Mouse (Mus musculus) intestine, postnatal 0 days (tissue): ENCODE results near the gene Efcab9. TPM values are rescaled to one million over a fixed set of nuclear protein-coding genes. Genes with fewer than 3 reads are reported as not detected.
"Not testable (repeated sequence)": the region's sequence is repeated elsewhere in the genome, so short reads cannot be mapped to it uniquely, and the experiment has no call there.

Source experiments
- ATAC-seq: fragments of 200-750 bp; cut with Nextera tagmentation; 2 replicates; pipeline ENCODE4 v1.8.0; 2017; ENCODE audit warnings: mild to moderate bottlenecking, moderate TSS enrichment, moderate library complexity
- H3K27ac ChIP-seq: fragments of 300-500 bp; sonication (generic); 2 replicates; pipeline ENCODE4 v1.5.1; 2014; ENCODE audit warnings: mild to moderate bottlenecking, low read depth, low read length, moderate library complexity
- H3K27me3 ChIP-seq: fragments of 300-500 bp; sonication (generic); replicated peaks from 2 replicates; pipeline ENCODE4 v1.6.1; 2014; ENCODE audit warnings: low read length, mixed read lengths; ENCODE audit not compliant: control insufficient read depth, insufficient read depth
- H3K36me3 ChIP-seq: fragments of 300-500 bp; sonication (generic); 2 replicates; pipeline ENCODE4 v1.6.1; 2014; ENCODE audit warnings: mild to moderate bottlenecking, moderate library complexity; ENCODE audit not compliant: control insufficient read depth, insufficient read depth
- H3K4me1 ChIP-seq: fragments of 300-500 bp; sonication (generic); replicated peaks from 2 replicates; pipeline ENCODE4 v1.6.1; 2014; ENCODE audit warnings: antibody characterized with exemption, low read length, mixed read lengths; ENCODE audit not compliant: control insufficient read depth, insufficient read depth
- H3K4me2 ChIP-seq: fragments of 300-500 bp; sonication (generic); replicated peaks from 2 replicates; pipeline ENCODE4 v1.6.1; 2014; ENCODE audit warnings: low read depth, mild to moderate bottlenecking, moderate library complexity
- H3K4me3 ChIP-seq: fragments of 300-500 bp; sonication (generic); 2 replicates; pipeline ENCODE4 v1.5.1; 2014; ENCODE audit warnings: low read depth, low read length
- H3K9ac ChIP-seq: fragments of 300-500 bp; sonication (generic); 2 replicates; pipeline ENCODE4 v1.6.1; 2014; ENCODE audit warnings: mild to moderate bottlenecking, low read depth, low read length
- H3K9me3 ChIP-seq: fragments of 300-500 bp; sonication (generic); 2 replicates; pipeline ENCODE4 v1.6.1; 2016; ENCODE audit warnings: mixed run types; ENCODE audit not compliant: control insufficient read depth
- CTCF ChIP-seq: sonication (generic); IDR thresholded peaks from 2 replicates; pipeline ENCODE4 v1.5.1; 2016; ENCODE audit warnings: low read depth, mild to moderate bottlenecking, control low read depth, antibody characterized with exemption, moderate library complexity
- WGBS: fragments of 180-500 bp; shearing (Covaris S2); extraction: QIAGEN DNeasy Blood & Tissue Kit; methylation state at CpG from one replicate; pipeline ENCODE4 v1.1.7; 2014; 5-methylcytosine and 5-hydroxymethylcytosine counted together
- polyA plus RNA-seq: library from polyadenylated mRNA; unstranded; fragments of >200 nt; fragmentation: Nextera tagmentation; extraction: Ambion mirVana; gene quantifications from 2 replicates; pipeline ENCODE4 v1.2.1, GENCODE M21; 2015

Gene Efcab9
- polyA plus RNA-seq, 1 experiment from 2014 or later, result 0.21 TPM

DNA sequence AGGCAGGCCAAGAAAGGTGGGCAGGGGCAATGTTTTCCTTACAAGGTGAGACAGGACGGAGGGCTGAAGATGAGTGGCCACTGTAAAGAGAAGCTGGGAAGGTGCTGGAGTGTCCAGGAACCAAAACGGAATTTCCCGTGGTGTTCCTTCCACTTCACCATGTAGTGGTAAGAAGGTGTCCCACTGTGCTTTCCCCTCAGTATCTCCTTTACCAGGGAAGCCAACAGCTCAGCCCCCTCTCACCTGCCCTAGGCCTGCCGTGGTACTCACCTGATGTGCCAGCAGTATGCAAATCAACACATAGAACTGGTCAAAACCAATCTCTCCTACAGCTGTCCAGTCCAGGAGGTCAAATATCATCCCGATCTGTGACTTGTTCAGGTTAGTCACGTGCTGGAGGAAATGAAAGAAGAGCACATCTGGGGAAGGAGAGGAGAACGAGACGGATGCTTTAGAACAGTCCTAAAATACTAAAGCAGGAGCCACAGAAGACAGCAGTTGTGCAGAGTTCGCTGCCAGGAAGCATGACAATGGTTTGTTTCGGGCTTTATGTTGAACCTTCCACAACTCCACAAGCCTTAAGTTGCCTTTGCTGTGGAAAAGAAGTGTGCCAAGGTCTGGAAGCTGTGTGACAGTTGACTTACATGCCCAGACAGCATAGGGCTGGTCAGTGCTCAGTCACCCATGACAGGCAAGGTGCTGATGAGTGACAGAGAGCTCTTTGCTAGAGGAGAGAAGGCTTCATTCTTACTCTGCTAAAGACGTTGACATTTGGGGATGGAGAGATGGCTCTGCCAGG lies 7.6 kb downstream of the Efcab9 start:
- H3K9me3 ChIP-seq, result no peaks in the 10 kb centered on the region
- TF ChIP-seq CTCF, result no peak
- WGBS, result 82% methylated on average over 11 of the region's 11 CpGs
- no peak overlapping the region for H3K9ac ChIP-seq
- H3K4me3 ChIP-seq, result no peak overlapping the region
- no peaks in the 10 kb centered on the region for H3K27me3 ChIP-seq
- H3K4me1 ChIP-seq, result no peaks in the 10 kb centered on the region
- H3K27ac ChIP-seq, result no peak overlapping the region
- H3K4me2 ChIP-seq, result no peak overlapping the region
- no peak for ATAC-seq
- no peaks in the 10 kb centered on the region for H3K36me3 ChIP-seq

DNA sequence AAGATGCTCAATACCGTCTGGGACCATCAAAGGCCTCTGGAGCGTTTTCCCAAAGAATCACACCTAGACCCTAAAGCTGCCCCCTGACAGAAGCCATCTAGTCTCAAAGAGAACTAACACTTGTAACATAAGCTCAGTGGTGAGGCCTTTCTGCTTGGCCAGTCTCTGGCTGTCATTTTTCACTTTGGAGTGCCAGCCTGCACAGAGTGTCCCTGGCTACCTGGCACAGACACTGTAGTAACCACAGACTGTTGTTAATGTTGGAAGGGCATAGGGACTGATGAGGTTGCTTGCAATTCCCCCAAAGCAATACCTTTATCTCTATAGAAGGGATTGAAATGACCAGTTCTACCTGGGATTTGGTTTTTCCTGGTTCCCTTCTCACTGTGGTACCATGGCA lies 10.6 kb downstream of the Efcab9 start:
- no peak for ATAC-seq
- Histone ChIP-seq H3K9me3 (no peaks in the 10 kb centered on the region), H3K4me2 (no peak overlapping the region), H3K27ac (no peak overlapping the region), H3K4me1 (no peaks in the 10 kb centered on the region), H3K36me3 (no peaks in the 10 kb centered on the region), H3K27me3 (no peaks in the 10 kb centered on the region), H3K9ac (no peak overlapping the region), H3K4me3 (no peak overlapping the region)
- 89% methylated on average over 2 of the region's 2 CpGs for WGBS
- no peak for TF ChIP-seq CTCF

DNA sequence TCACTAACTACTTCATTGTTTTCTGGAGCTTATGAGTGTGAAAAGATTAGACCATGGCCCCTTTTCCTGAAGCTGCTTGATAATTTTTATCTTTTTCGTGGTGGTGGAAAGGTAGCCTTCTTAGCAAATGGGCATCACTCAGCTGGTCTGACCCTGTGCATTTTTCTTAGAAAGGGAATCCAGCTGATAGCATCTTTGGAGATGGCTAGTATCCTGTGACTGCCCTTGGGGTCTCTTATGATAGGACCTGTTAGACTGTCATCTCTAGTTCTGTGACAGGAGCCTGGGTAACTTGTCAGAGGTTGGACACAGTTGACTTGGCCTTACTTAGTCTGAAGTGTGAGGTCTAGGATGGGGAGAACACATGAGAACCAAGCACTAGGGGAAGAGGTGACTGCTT lies 12.5 kb downstream of the Efcab9 start:
- TF ChIP-seq CTCF, result no peak
- H3K36me3 ChIP-seq, result no peaks in the 10 kb centered on the region
- H3K9ac ChIP-seq, result no peak overlapping the region
- no peak overlapping the region for H3K4me2 ChIP-seq
- ATAC-seq, result no peak
- no peaks in the 10 kb centered on the region for H3K9me3 ChIP-seq
- H3K27ac ChIP-seq, result no peak overlapping the region
- 90% methylated on average over 1 of the region's 1 CpGs for WGBS
- H3K27me3 ChIP-seq, result no peaks in the 10 kb centered on the region
- H3K4me3 ChIP-seq, result no peak overlapping the region
- H3K4me1 ChIP-seq, result no peaks in the 10 kb centered on the region

DNA sequence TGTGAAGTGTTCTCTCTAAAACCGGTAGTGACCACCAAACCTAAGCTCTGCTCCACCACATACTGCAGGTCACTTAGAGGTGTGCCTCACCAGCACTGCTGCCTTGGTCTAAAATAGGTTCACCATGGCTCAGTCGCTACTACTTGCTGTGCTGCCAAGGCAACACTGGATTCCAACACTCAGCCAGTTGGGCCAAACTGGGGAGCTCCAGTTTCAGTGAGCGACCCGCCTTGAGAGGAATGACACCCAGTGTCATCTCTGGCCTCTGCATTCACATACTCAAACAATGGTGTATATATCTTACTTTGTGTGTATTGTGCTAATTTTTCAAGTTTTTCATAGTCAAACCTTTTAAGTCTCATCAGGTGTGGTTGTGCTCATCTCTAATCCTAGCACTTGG lies 13.1 kb downstream of the Efcab9 start:
- no peak for TF ChIP-seq CTCF
- no peaks in the 10 kb centered on the region for H3K4me1 ChIP-seq
- no peak overlapping the region for H3K27ac ChIP-seq
- no peaks in the 10 kb centered on the region for H3K9me3 ChIP-seq
- H3K36me3 ChIP-seq, result no peaks in the 10 kb centered on the region
- ATAC-seq, result no peak
- no peaks in the 10 kb centered on the region for H3K27me3 ChIP-seq
- H3K4me2 ChIP-seq, result no peak overlapping the region
- no peak overlapping the region for H3K4me3 ChIP-seq
- 94% methylated on average over 4 of the region's 4 CpGs for WGBS
- H3K9ac ChIP-seq, result no peak overlapping the region

DNA sequence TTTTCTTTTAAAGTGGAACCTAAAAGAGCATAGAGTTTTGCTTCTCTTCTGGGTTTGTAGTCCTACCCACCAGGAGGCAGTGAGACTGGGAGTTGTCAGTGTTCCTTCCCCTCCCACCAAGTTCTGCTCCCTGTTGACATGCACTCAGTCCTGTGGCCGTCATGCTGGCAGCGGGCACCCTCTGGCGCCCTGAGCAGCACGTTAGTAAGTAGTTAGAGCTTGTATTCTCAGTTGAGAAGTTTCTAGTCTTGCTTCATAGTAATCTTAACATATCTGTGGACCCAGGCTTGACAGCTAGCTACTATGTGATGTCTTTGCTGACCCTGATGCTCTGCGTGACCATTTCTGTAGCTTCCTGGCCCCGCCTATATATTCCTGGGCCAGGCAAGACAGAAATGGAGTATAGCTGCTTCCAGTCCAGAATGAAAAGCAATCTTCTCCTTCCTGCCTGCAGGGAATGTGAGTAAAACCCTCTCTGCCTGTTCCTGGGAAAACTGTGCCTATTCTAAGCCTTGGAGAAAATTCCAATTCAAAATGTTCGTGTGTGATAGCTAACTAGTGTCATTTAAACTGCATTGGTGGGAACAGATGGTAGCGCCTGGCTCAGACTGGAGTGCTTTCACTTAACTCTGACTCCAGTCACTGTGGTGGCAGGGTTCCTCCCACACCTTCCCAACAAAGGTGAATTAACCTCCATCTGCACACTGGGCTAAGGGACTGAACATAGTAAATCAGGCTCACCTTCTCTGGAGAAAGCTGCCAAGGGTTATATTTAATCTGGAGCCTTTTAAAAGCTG lies 14.8 kb downstream of the Efcab9 start:
- 86% methylated on average over 8 of the region's 8 CpGs for WGBS
- no peak for ATAC-seq
- Histone ChIP-seq H3K9me3 (no peaks in the 10 kb centered on the region), H3K36me3 (no peaks in the 10 kb centered on the region), H3K9ac (no peak overlapping the region), H3K4me2 (no peak overlapping the region), H3K27me3 (no peaks in the 10 kb centered on the region), H3K4me3 (no peak overlapping the region), H3K27ac (no peak overlapping the region), H3K4me1 (no peaks in the 10 kb centered on the region)
- no peak for TF ChIP-seq CTCF

DNA sequence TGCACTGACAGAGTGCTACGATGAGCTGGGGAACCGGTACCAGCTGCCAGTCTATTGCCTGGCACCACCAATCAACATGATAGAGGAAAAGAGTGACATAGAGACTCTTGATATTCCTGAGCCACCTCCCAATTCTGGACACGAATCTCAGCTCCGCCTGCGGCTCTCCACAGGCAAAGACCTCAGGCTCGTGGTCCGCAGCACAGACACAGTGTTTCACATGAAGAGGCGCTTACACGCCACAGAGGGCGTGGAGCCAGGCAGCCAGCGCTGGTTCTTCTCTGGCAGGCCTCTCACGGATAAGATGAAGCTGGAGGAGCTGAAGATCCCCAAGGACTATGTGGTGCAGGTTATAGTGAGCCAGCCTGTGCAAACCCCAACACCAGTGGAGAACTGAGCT lies 15.8 kb downstream of the Efcab9 start:
- H3K4me2 ChIP-seq, result no peak overlapping the region
- ATAC-seq, result no peak
- no peak overlapping the region for H3K27ac ChIP-seq
- TF ChIP-seq CTCF, result no peak
- H3K36me3 ChIP-seq, result no peaks in the 10 kb centered on the region
- no peaks in the 10 kb centered on the region for H3K27me3 ChIP-seq
- H3K4me1 ChIP-seq, result no peaks in the 10 kb centered on the region
- no peak overlapping the region for H3K9ac ChIP-seq
- no peak overlapping the region for H3K4me3 ChIP-seq
- 88% methylated on average over 12 of the region's 12 CpGs for WGBS
- no peaks in the 10 kb centered on the region for H3K9me3 ChIP-seq

DNA sequence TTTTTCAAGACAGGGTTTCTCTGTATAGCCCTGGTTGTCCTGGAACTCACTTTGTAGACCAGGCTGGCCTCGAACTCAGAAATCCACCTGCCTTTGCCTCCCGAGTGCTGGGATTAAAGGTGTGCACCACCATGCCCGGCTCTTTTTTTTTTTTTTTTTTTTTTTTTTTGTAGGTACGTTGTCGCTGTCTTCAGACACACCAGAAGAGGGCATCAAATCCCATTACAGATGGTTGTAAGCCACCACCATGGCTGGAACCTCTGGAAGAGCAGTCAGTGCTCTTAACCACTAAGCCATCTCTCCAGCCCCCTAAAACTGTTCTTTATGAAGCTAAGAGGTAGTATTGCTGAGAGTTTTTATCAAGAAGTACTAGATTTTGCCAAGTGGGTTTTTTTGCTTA lies 17.0 kb downstream of the Efcab9 start:
- H3K27ac ChIP-seq, H3K36me3 ChIP-seq, H3K9ac ChIP-seq, H3K4me1 ChIP-seq, H3K4me2 ChIP-seq, ATAC-seq, H3K4me3 ChIP-seq, H3K27me3 ChIP-seq, H3K9me3 ChIP-seq: not testable (repeated sequence)
- 92% methylated on average over 5 of the region's 5 CpGs for WGBS
